Mouse (Mus musculus) adrenal gland, postnatal 36 days (tissue): Measurements from ENCODE around the gene Mlh1. TPM values are rescaled to one million over a fixed set of nuclear protein-coding genes. Genes with fewer than 3 reads are reported as not detected.

ENCODE experiments used
- DNase-seq, 2 experiments: peaks; one replicate each; pipeline ENCODE4 v3.0.0; 2021; ENCODE audit warnings: mixed read lengths in 1 of 2
- total RNA-seq, 2 experiments: library from RNA; stranded (reverse); gene quantifications; 2 replicates each; pipeline ENCODE4 v1.2.3; 2021

The Mlh1 gene
- total RNA-seq, 2 experiments from 2014 or later, result 14.0 to 15.3 TPM

GRCm38 (mm10) chr9:111216424-111216823, 55.2 kb downstream of the Mlh1 start:
- DNase-seq, result no peak

- DNase-seq, result no peak
Measured at GRCm38 (mm10) chr9:111213501-111213900, 58.1 kb downstream of the Mlh1 start.

GRCm38 (mm10) chr9:111211122-111212041, 60.2 kb downstream of the Mlh1 start:
- peak in 1 of 2 experiments; percentile 11 for DNase-seq

- no peak for DNase-seq
Measured at GRCm38 (mm10) chr9:111210412-111210811, 61.2 kb downstream of the Mlh1 start.

GRCm38 (mm10) chr9:111209158-111209699, 62.4 kb downstream of the Mlh1 start:
- DNase-seq, result no peak

- no peak for DNase-seq
Measured at GRCm38 (mm10) chr9:111208185-111208584, 63.4 kb downstream of the Mlh1 start.

GRCm38 (mm10) chr9:111207683-111208082, 63.9 kb downstream of the Mlh1 start:
- no peak for DNase-seq

- peak in 1 of 2 experiments; percentile 6 for DNase-seq
Measured at GRCm38 (mm10) chr9:111204601-111205375, 66.8 kb downstream of the Mlh1 start.

- DNase-seq, result no peak
Measured at GRCm38 (mm10) chr9:111200208-111200607, 71.4 kb downstream of the Mlh1 start.

GRCm38 (mm10) chr9:111198332-111198731, 73.3 kb downstream of the Mlh1 start:
- no peak for DNase-seq

GRCm38 (mm10) chr9:111197712-111198111, 73.9 kb downstream of the Mlh1 start:
- DNase-seq, result no peak

- DNase-seq, result no peak
Measured at GRCm38 (mm10) chr9:111197116-111197515, 74.5 kb downstream of the Mlh1 start.

- no peak for DNase-seq
Measured at GRCm38 (mm10) chr9:111193211-111193610, 78.4 kb downstream of the Mlh1 start.

- DNase-seq, result peak; percentile 35 to 45
Measured at GRCm38 (mm10) chr9:111188731-111189130, 82.9 kb downstream of the Mlh1 start.

- peak in 1 of 2 experiments; percentile 19 for DNase-seq
Measured at GRCm38 (mm10) chr9:111186861-111187260, 84.7 kb downstream of the Mlh1 start.

- DNase-seq, result no peak
Measured at GRCm38 (mm10) chr9:111184929-111185328, 86.7 kb downstream of the Mlh1 start.

GRCm38 (mm10) chr9:111182176-111182575, 89.4 kb downstream of the Mlh1 start:
- no peak for DNase-seq

GRCm38 (mm10) chr9:111178971-111179370, 92.6 kb downstream of the Mlh1 start:
- DNase-seq, result no peak
